Mouse (Mus musculus): ENCODE measurements around the gene Trit1.

DNA sequence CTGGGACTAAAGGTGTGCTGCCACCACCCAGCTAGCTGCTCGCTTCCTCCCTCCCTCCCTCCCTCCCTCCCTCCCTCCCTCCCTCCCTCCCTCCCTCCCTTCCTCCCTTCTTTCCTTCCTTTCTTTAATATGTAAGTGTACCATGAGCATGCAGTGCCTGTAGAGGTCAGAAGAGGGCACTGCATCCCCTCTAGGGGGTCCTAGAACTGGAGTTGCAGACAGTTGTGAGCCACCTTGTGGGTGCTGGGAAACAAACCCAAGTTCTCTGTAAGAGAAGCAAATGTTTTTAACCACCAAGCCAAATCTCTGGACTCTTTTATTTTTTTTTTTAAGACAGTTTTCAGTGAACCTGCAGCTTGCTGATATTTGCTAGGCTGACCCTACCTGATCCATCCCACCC is 6.5 kb downstream of the Trit1 start:
- no peak for TF ChIP-seq EP300 (optimal IDR thresholded peaks at IDR 0.05)
- peak; percentile 29 for TF ChIP-seq CTCF (IDR thresholded peaks at IDR 0.05; ENCODE audit: low read depth)

All from stomach, postnatal 0 days (tissue).